Mouse (Mus musculus) liver, embryonic 16.5 days (tissue): Measurements from ENCODE around the gene Tnfrsf8. TPM values are rescaled to one million over a fixed set of nuclear protein-coding genes. Genes with fewer than 3 reads are reported as not detected.
"Not testable (repeated sequence)": the region's sequence is repeated elsewhere in the genome, so short reads cannot be mapped to it uniquely, and the experiment has no call there.

Experiments used
- ATAC-seq: fragments of 200-750 bp; cut with Nextera tagmentation; 2 replicates; pipeline ENCODE4 v1.8.0; 2017; ENCODE audit warnings: low read depth, mild to moderate bottlenecking, moderate number of reproducible peaks, moderate library complexity
- H3K27ac ChIP-seq: fragments of 300-500 bp; sonication (generic); 2 replicates; pipeline ENCODE4 v1.5.1; 2014; ENCODE audit warnings: mild to moderate bottlenecking, low read length
- H3K27me3 ChIP-seq: fragments of 300-500 bp; sonication (generic); 2 replicates; pipeline ENCODE4 v1.6.1; 2014; ENCODE audit warnings: low read depth, low read length, mixed read lengths; ENCODE audit not compliant: control insufficient read depth, insufficient read depth
- H3K36me3 ChIP-seq: fragments of 300-500 bp; sonication (generic); 2 replicates; pipeline ENCODE4 v1.6.1; 2014; ENCODE audit warnings: mild to moderate bottlenecking; ENCODE audit not compliant: control insufficient read depth, insufficient read depth
- H3K4me1 ChIP-seq: fragments of 300-500 bp; sonication (generic); 2 replicates; pipeline ENCODE4 v1.6.1; 2014; ENCODE audit warnings: low read depth, low read length, mixed read lengths; ENCODE audit not compliant: control insufficient read depth
- H3K4me2 ChIP-seq: fragments of 300-500 bp; sonication (generic); 2 replicates; pipeline ENCODE4 v1.6.1; 2014; ENCODE audit warnings: low read depth, low read length, mixed read lengths
- H3K4me3 ChIP-seq: fragments of 300-500 bp; sonication (generic); 2 replicates; pipeline ENCODE4 v1.5.1; 2014; ENCODE audit warnings: low read depth, mild to moderate bottlenecking, low read length
- H3K9ac ChIP-seq: fragments of 300-500 bp; sonication (generic); 2 replicates; pipeline ENCODE4 v1.6.1; 2014; ENCODE audit warnings: low read depth, low read length
- H3K9me3 ChIP-seq: fragments of 300-500 bp; sonication (generic); replicated peaks from 2 replicates; pipeline ENCODE4 v1.6.1; 2016; ENCODE audit warnings: low read length; ENCODE audit not compliant: control insufficient read depth
- whole genome bisulfite sequencing: fragments of 180-500 bp; shearing (Covaris S2); extraction: QIAGEN DNeasy Blood & Tissue Kit; methylation state at CpG from one replicate; pipeline ENCODE4 v1.1.7; 2014; ENCODE audit not compliant: insufficient replicate concordance; 5-methylcytosine and 5-hydroxymethylcytosine counted together
- polyA plus RNA-seq: library from polyadenylated mRNA; unstranded; fragments of >200 nt; fragmentation: Nextera tagmentation; extraction: Ambion mirVana; gene quantifications from 2 replicates; pipeline ENCODE4 v1.2.1, GENCODE M21; 2015

Tnfrsf8 gene
- polyA plus RNA-seq, 1 experiment from 2014 or later, result not detected

DNA sequence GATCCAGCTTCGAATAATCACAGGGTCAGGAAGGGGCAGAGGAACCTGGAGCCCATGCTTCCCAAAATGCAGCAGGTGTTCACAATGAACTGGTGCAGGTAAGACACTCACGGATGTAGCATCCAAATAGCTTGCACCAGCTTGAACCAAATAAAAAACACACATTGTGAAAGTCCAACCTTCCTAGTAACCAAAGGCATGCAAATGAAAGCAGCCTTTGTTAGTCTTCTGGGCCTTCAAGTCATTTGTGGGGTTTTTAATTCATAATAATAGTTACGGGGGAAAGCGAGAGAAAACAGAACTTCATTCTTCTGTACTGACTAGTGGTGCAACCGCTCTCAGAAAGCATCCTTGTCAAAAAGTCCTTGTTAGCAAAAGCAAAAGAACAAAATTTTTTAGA lies 1.7 kb upstream of the Tnfrsf8 start:
- 67% methylated on average over 5 of the region's 5 CpGs for WGBS
- Histone ChIP-seq H3K9me3 (no peaks in the 10 kb centered on the region), H3K36me3 (no peaks in the 10 kb centered on the region), H3K4me2 (no peak overlapping the region), H3K4me1 (no peaks in the 10 kb centered on the region), H3K9ac (no peak overlapping the region), H3K27ac (no peak overlapping the region), H3K4me3 (no peak overlapping the region), H3K27me3 (no peaks in the 10 kb centered on the region; the same call in none of the 2 replicates)
- no peak for ATAC-seq

DNA sequence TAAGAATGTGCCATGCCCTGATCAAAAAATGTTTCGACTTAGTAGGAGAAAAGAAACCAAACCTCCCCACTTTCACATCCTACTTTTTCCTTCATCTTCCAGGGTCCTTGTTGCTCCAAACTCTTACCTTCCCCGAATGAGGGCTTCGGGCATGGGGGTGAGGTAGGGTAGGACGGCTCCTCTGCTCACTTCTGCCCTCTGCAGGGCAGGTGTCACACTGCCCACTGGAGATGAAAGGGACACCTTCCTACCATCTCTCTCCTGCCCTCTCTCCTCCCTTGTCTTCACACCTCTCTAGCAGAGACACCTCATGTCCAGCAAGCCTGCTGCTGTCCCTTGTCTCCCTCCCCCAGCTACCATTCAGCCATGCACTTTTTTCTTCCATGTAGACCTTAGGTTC lies 998 bp downstream of the Tnfrsf8 start:
- H3K9me3 ChIP-seq, result no peaks in the 10 kb centered on the region
- H3K27me3 ChIP-seq, result no peaks in the 10 kb centered on the region; the same call in none of the 2 replicates
- no peak overlapping the region for H3K4me3 ChIP-seq
- H3K4me1 ChIP-seq, result no peaks in the 10 kb centered on the region
- H3K36me3 ChIP-seq, result no peaks in the 10 kb centered on the region
- no peak for ATAC-seq
- no peak overlapping the region for H3K27ac ChIP-seq
- H3K4me2 ChIP-seq, result no peak overlapping the region
- H3K9ac ChIP-seq, result no peak overlapping the region
- 70% methylated on average over 4 of the region's 4 CpGs for WGBS

DNA sequence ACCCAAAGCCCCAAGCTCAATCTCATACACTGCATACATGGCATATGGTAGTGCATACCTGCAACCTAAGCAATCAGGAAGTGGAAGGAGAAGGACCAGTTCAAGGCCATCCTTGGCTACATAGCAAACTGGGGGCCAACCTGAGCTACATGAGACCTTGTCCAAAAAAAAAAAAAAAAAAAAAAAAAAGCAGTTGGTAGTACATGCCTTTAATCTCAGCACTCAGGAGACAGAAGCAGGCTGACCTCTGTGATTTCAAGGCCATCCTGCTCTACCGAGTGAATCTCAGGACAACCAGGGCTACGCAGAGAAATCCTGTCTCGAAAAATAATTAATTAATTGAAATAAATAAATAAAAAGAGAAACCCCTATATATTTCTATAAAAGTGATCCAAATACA lies 1.7 kb downstream of the Tnfrsf8 start:
- Histone ChIP-seq H3K4me2 (no peak overlapping the region), H3K4me3 (no peak overlapping the region), H3K4me1 (no peaks in the 10 kb centered on the region), H3K9ac (no peak overlapping the region), H3K27ac (no peak overlapping the region), H3K27me3 (no peaks in the 10 kb centered on the region; the same call in none of the 2 replicates), H3K9me3 (no peaks in the 10 kb centered on the region), H3K36me3 (no peaks in the 10 kb centered on the region)
- WGBS, result 66% methylated on average over 3 of the region's 3 CpGs
- no peak for ATAC-seq

DNA sequence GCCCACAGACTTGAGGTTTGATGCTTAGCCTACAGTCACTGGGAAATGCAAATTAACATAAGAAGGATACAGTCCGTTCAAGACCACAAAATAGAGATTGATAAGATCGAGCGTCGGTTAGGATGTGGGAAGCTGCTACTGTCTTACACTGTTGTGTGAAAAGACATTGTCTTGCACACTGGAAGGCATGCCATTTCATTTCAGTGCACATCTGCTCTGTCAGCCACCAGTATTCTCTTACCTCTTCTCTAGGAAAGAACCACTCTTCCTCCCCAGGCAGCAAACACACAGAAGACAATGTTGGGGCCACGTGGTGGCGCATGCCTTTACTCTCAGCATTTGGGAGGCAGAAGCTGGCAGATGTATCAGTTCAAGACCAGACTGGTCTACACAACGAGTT lies 2.4 kb downstream of the Tnfrsf8 start:
- H3K27ac ChIP-seq, result no peak overlapping the region
- H3K9ac ChIP-seq, result no peak overlapping the region
- H3K4me2 ChIP-seq, result no peak overlapping the region
- no peak overlapping the region for H3K4me3 ChIP-seq
- H3K36me3 ChIP-seq, result no peaks in the 10 kb centered on the region
- 36% methylated on average over 7 of the region's 7 CpGs for WGBS
- no peak for ATAC-seq
- no peaks in the 10 kb centered on the region; the same call in none of the 2 replicates for H3K27me3 ChIP-seq
- no peaks in the 10 kb centered on the region for H3K9me3 ChIP-seq
- no peaks in the 10 kb centered on the region for H3K4me1 ChIP-seq

DNA sequence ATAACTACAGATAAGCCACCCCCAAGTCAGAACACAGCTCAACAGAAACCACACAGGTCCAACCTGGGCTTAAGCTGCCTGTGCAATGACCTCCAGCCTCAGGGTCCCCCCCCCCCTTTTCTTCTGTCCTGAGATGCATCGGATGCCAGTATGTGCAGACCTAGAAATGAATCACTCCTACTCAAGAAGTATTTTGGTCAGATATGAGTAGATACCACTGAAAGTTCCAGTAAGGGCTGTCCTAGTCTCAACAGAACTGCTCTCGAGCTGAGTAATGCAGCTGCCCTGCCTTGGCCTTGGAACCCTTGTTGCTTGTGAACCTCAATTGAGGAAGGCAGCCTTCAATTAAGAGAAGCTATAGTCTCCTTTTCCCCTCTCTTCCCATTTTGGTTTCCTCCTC lies 4.1 kb downstream of the Tnfrsf8 start:
- Histone ChIP-seq H3K27me3 (no peaks in the 10 kb centered on the region; the same call in none of the 2 replicates), H3K9ac (no peak overlapping the region), H3K4me3 (no peak overlapping the region), H3K27ac (no peak overlapping the region), H3K4me1 (no peaks in the 10 kb centered on the region), H3K4me2 (no peak overlapping the region), H3K9me3 (no peaks in the 10 kb centered on the region), H3K36me3 (no peaks in the 10 kb centered on the region)
- 51% methylated on average over 2 of the region's 2 CpGs for WGBS
- no peak for ATAC-seq

DNA sequence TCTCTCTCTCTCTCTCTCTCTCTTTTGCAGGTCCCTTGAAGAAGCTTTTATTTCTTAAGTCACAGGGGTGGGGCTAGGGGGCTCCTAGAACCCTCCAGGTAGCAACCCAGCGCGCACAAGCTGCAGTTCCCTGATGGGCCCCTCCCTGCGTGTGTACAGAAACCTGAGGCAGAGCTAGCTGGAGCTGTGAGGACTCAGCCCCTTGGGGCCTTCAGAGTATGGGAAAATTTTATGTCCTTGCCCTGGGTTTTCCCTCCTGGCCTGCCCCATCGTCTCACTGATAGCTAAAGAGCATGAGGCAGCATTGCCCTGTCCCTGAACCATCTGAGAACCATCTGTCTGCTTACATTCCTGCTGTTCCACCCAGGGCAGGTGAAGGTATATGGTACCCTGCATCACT lies 8.5 kb downstream of the Tnfrsf8 start:
- ATAC-seq, result no peak
- H3K9ac ChIP-seq, result no peak overlapping the region
- WGBS, result 53% methylated on average over 4 of the region's 4 CpGs

DNA sequence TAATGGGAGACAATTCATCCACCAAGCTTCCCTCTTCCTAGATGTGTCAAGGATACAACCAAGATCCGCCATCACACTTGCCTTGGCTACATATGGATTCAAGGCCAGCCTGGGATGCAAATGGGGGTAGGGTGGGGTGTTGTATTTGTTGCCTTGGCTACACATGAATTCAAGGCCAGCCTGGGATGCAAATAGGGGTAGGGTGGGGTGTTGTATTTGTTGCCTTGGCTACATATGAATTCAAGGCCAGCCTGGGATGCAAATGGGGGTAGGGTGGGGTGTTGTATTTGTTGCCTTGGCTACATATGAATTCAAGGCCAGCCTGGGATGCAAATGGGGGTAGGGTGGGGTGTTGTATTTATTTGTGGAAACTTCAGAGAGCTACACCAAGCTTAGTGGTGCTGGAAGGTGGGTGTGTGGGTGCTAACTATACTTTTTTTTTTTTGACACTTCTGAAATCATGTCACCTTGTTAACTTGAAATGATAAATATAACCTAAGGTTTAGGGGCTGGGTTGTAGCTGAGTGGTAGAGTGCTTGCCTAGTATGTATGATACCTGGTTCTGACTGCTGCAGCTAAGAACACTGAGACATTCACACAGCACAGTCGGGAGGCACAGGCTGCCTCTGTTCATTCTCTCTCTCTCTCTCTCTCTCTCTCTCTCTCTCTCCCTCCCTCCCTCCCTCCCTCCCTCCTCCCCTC lies 9.2 kb downstream of the Tnfrsf8 start:
- not testable (repeated sequence) for H3K4me1 ChIP-seq, H3K36me3 ChIP-seq, H3K9me3 ChIP-seq, H3K27me3 ChIP-seq, ATAC-seq, H3K4me2 ChIP-seq, H3K4me3 ChIP-seq, H3K27ac ChIP-seq, H3K9ac ChIP-seq
- 37% methylated on average over 2 of the region's 2 CpGs for WGBS

More for the DNA sequence above, 8.5 kb downstream of the Tnfrsf8 start:
- H3K4me2 ChIP-seq, result no peak overlapping the region
- H3K27ac ChIP-seq, result no peak overlapping the region
- no peaks in the 10 kb centered on the region for H3K27me3 ChIP-seq
- no peaks in the 10 kb centered on the region for H3K4me1 ChIP-seq
- H3K4me3 ChIP-seq, result no peak overlapping the region
- no peaks in the 10 kb centered on the region for H3K36me3 ChIP-seq
- no peaks in the 10 kb centered on the region for H3K9me3 ChIP-seq

DNA sequence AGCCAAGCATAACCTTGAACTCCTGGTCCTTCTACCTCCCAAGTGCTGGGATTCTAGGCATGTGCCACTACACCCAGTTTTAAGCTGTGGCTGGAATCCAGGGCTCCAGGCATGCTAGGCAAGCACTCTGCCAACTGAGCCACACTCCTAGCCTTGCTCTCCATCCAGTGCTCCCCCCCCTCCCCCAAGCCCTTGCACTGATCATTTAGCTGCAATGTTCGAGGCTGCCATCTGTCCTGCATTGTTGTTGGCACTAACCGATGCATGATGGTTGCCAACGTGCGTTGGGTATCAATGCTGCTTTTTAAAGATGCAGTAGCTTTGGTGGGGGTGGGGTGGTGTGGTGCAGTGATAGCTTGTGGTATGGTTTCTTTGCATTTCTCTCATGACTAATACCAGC lies 10.9 kb downstream of the Tnfrsf8 start:
- H3K36me3 ChIP-seq, result no peaks in the 10 kb centered on the region
- H3K4me2 ChIP-seq, result no peak overlapping the region
- H3K9ac ChIP-seq, result no peak overlapping the region
- no peak for ATAC-seq
- H3K27ac ChIP-seq, result no peak overlapping the region
- no peaks in the 10 kb centered on the region for H3K27me3 ChIP-seq
- no peaks in the 10 kb centered on the region for H3K4me1 ChIP-seq
- WGBS, result 60% methylated on average over 4 of the region's 4 CpGs
- no peak overlapping the region for H3K4me3 ChIP-seq
- no peaks in the 10 kb centered on the region for H3K9me3 ChIP-seq

DNA sequence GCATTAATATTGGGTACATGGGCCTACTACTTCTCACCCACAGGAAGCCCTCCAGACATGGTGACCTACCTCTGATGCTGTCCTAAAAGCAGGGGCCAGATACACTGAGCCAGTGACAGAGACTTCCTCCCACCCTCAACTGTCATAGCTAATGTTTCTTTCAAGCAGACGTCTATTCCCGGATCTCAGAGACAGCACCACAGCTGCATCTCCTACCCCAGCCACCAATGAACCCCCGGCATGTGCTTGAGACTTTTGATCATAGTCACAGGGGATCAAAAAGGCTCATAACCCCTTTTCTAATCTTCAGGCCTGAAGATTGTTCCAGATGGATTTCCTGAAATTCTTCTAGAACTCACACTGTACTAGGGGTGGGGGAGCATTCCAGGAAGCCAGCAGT lies 12.9 kb downstream of the Tnfrsf8 start:
- Histone ChIP-seq H3K9me3 (no peaks in the 10 kb centered on the region), H3K4me1 (no peaks in the 10 kb centered on the region), H3K27me3 (no peaks in the 10 kb centered on the region), H3K4me3 (no peak overlapping the region), H3K4me2 (no peak overlapping the region), H3K9ac (no peak overlapping the region), H3K36me3 (no peaks in the 10 kb centered on the region), H3K27ac (no peak overlapping the region)
- ATAC-seq, result no peak
- WGBS, result 40% methylated on average over 3 of the region's 3 CpGs
